Mouse (Mus musculus): ENCODE data around the gene Tspan9.
A peak's percentile ranks its signal among the peaks of the same experiment; 100 is the strongest.

Gene Tspan9

GRCm38 (mm10) chr6:128131390-128131789 is 12.0 kb downstream of the Tspan9 start:
- no peak for DNase-seq

- DNase-seq = no peak
Observed at GRCm38 (mm10) chr6:128130686-128131085, 12.7 kb downstream of the Tspan9 start.

DNA sequence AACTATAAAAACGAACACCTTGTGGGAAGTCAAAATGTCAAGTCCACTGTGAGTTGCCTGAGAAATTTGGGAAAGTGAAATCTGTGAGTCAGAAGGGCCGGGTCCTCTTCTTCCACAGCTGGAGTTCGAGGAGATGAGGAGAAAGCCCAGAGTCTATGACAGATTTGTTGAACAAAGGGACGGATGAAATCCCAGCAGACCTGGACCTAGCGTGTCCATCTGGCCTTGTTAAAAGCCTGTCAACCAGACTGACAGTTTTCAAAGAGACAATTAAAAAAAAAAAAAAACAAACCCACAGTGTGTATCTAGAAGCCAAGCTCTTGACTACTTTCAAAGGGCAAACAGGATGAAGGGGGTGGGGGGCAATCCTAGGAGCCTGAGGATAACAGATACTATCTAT is 14.0 kb downstream of the Tspan9 start:
- DNase-seq = no peak

- peak; percentile 17 for DNase-seq
Observed at GRCm38 (mm10) chr6:128127312-128127711, 16.1 kb downstream of the Tspan9 start.

GRCm38 (mm10) chr6:128126876-128127275 is 16.5 kb downstream of the Tspan9 start:
- peak; percentile 19 for DNase-seq

GRCm38 (mm10) chr6:128125464-128125863 is 17.9 kb downstream of the Tspan9 start:
- no peak for DNase-seq

DNA sequence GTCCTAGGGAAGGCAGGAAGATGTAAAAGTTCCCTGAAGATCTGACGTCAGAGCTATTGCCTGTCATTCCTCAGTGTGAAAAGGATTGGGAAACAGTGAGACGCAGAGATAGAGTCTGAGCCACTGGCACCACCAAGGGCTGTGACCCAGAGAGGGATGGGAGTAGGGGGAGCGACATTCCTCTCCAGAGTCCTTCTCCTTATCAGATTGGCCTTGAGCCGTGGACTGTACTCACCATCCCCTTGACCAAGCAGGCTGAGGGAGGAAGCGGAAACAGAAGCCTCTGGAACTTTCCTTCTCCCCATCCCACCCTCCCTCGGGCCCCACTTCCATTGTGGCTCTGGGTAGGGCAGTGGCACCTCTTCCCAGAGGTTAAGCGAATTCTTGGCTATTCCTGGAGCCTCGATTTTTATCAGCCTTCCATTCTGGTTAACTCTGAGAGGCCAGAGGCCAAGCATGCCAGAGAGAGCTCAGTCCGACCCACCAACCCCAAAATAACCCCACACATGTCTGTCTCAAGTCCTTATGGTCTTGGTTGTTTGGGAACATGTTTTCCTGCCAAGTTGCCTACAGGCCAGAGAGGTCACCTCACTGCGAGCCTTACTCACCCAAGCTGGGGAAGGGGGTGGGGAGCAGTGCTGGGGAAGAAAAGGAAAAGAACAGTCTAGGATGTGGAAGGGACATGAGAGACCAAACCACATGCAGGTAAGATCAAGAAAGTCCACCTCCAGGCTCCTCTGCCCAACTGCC is 19.0 kb downstream of the Tspan9 start:
- DNase-seq = peak; percentile 87

GRCm38 (mm10) chr6:128122127-128122526 is 21.3 kb downstream of the Tspan9 start:
- no peak for DNase-seq

DNA sequence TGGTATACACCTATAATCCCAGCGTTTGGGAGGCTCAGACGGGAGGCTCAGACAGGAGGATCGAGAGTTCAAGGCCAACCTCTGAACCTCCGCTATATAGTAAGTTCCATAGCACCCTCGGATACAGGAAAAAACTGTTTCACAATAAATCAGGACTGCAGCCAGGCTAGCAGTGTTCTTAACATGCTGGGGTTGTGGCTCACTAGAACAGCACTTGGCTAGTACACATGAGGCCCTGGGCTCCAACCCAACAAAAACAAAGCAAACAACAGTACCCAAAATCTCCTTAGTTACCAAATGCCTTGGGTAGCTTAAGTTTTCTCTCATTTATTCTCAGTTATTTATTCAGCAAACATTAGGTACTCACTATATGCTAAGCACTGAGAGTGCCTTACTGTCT is 21.7 kb downstream of the Tspan9 start:
- no peak for DNase-seq

DNA sequence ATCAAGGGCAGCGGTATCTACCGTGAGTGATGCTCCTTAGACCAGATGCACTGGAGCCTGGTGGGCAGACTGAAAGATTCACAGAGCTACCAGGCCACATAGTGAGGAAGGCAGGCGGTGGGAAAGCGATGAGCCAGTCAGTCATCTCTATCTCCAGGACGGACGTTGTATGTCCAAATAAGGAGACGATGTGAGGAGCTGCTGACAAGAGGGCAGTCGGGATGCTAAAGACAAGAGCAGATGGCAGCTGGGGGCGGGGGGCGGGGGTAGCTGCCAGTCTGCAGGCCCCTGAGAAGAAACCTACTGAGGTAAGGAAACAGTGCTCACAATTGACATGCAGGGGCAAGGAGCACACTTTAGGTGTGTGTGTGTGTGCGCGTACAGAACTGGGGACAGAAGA is 22.6 kb downstream of the Tspan9 start:
- DNase-seq = no peak

DNA sequence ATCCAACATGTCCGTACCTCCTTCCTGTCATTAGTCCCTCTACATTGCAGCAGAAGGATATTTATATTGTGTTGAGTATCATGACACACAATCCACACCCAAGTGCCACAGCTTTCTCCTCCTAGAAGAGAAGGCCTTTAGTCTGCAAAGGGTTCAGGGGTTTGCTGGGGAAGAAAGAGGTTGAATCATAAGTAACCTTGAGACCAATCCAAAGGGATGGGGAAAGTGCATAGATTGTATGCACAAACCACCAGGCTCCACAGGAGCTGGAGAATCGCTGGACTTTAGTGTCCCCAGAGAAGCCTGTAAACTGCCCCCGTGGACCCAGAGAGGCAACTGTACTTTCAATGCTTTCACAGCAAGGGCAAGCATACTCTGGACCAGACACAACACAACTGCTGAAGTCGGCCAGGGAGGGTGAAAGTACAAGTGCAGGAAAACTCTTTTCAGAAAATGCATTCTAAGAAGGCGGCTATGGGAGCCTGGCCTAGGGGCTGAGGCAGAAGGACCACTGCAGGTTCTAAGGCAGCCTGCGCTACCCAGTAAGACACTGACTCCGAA is 24.6 kb downstream of the Tspan9 start:
- peak; percentile 64 for DNase-seq

DNA sequence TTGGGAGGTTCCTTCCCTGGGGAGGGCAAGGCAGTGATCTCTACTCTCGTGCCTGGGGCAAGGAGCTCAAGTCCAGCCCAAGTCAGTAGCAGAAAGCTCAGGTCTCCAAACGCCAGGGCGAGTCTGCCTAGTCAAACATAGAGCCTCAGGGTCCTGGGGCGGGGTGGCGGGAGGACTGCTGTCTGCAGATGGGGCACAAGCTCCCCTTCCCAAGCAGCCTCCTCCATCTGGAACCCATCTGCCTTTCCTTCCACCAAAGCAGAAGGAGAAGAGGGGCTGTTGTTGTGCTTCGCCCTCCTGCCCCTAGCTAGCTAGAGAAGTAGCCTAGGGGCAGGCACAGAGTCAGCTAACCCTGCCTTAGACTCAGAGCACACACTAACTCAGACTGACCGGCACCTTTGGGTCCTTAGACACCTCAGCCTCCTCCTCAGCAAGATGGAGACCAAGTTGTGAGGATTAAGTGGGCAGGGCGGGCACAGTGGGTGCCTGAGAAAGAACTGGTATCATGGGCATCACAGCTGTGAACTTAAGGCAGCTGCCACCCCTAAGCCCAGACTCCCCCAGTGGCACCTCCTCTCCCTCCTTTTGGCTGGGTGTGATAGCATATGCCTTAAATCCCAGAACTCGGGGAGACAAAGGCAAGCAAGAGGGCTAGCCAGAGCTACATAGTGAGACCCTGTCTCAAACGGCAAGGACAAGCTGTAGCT is 26.4 kb downstream of the Tspan9 start:
- no peak for DNase-seq

DNA sequence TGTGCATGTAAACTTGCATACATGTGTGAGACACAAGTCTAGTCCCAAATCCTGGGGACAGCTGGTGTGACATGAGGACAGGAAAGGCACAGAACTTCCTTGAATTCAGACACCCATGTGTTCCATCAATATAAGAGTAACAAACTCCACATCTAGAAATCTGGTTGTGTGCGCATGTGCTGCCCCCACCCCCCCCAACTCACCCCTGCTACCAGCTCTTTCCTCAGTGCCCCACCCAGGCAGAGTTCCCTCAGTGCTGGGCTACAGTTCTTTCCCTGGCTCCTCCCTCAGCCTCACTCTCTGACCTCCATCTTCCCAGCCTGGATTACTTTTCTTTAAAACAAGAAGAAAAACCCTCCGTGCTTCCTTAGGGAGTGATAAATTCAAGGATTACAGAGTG is 27.1 kb downstream of the Tspan9 start:
- DNase-seq = no peak

DNA sequence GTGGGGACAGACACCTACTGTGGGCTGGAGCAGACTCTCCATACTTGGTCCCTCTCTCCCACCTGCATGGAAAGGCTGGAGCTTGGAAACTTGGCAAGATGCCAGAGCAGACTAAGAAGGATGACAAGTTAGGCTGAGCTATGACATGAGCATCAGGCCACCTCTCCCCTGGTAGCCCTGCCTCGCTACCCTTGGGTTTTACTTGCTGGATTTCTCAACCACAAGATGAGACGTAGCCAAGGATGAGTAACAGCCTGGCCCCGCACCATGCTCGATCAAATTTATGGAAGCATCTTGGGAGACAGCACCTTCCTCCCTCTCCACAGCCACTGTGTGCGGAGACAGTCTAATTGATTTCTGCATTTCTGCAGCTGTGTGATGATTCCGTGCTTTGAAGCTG is 28.3 kb downstream of the Tspan9 start:
- no peak for DNase-seq

DNA sequence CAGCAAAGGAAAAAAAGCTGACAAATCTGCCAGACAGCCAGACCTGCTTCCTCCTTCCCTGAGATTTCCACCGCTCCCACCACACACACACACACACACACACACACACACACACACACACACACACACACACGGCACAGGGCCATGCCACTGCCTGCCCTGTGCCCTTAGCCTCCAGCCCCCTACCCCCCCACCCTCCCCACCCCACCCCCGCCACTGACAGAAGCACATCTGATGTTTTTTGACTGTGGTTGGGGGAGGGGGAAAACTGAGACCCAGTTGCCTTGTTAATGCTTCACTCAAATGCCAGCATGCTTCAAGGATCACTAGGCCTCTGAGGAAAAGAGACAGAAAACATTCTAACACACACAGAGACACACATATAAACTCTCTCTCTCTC is 30.8 kb downstream of the Tspan9 start:
- DNase-seq = no peak

DNA sequence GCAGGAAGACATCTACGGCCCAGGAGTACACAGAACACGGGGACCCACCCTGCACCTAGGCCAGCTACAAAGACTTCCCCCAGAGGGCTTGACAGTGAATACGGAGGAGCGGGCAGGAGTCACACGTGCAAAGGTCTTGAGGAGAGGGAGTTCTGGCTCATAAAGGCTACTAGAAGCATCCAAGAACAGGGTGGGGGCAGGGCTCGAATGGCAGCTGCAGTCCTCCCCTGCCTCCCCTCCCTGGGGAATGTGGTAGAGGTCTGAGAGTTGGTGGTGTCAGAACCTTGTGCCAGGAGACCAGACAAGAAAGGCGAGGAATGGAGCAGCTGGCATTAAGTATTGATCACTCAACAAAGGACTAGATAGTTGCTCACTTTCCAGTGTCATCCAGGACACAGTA is 31.6 kb downstream of the Tspan9 start:
- no peak for DNase-seq

GRCm38 (mm10) chr6:128108324-128109035 is 34.9 kb downstream of the Tspan9 start:
- peak; percentile 84 for DNase-seq

GRCm38 (mm10) chr6:128107698-128108097 is 35.7 kb downstream of the Tspan9 start:
- DNase-seq = no peak

GRCm38 (mm10) chr6:128106154-128106553 is 37.2 kb downstream of the Tspan9 start:
- no peak for DNase-seq

DNA sequence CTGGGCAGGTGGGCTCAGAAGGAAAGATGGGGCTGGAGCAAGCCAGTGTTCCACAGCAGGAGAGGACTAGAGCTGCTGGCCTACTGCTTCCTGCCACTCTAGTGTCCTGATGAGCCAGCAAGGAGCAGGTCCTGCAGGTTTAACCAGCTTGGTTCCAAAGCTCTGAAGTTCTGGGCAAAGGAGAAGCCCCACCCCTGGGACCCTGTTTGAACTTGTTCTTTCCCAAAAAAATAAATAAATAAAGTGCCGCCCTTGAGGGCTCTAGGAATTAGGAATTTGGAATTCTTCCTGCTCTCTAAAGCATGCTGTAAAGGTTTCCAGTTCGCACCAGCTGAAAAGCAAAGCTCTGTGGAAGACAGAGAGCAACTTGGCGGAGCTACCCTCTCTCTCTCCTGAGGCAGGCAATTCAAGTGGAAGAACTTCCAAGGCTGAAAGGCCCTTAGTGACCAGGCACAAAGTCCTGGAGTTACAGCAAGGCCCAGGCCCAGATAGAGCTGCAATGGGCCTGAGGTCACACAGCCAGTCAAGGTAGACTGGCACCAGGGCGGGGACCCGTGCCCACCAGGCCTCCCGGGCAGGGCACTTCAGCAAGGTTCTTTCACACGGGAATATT is 38.6 kb downstream of the Tspan9 start:
- DNase-seq = peak; percentile 82

DNA sequence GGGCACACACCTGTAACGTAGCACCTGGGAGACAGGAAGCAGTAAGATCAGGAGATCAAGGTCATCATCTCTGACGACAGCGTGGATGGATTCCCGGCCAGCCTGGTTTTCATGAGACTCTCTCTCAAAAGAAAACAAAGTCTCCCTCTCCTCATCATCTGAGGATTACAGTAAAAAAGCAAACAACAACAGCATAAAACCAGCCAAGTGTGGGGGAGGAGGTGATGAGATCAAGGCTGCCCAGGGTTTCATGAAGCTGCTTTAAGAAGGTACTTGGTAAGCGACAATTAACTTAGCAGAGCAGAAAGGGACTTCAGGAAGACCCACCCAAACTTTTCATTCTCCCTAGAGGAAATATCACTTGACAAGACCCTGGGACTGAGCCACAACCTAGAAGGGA is 39.5 kb downstream of the Tspan9 start:
- no peak for DNase-seq

DNA sequence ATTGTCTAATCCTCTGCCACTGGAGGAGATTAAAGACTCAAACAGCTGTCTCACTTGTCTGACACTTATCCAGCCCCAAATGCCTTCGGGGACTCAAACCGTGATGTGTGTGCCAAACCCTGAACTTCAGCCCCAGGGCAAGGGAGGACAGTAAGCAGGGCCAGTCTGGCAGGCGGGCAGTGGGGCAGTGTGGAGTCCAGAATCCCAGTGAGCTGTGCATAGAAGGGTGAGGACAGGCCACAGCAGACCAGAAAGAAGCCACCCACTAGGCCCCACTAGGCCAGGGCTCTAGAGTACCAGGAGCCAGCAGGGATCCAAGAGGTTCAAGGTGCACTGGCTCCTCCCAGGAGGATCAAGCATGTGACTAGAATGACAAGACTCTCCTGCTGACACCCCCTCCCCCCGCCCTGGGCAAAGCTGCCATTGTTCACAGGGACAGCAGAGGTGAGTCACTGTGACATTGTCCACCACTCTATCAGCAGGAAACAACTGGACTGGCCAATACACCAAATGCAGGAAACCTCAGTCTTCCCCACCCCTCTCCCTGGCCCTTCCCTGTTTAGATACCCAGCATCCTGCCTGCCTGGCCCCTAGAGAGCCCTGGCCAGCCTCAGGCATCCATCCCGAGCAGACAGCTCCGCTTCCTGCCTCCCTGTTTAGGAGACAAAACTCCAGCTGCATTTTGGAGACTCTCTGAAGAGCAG is 40.9 kb downstream of the Tspan9 start:
- peak; percentile 86 for DNase-seq
